Mouse (Mus musculus) thymus, adult 2 months (tissue): ENCODE measurements at regions not wholly inside any gene's neighbourhood (a gene's known extent, or its start where the extent isn't known, plus 50 kb on each side); places are given as distances from the start of the nearest gene placed in this dataset.

Experiments used
- CTCF ChIP-seq: fragments of 200-500 bp; IDR thresholded peaks from 2 replicates; pipeline ENCODE4 v1.5.1; 2012; ENCODE audit warnings: mild to moderate bottlenecking, control low read depth, low read length, moderate library complexity, borderline replicate concordance; ENCODE audit not compliant: control insufficient read depth, poor library complexity, insufficient read depth; ENCODE audit errors: extremely low read depth
- POLR2A ChIP-seq: fragments of 200-500 bp; IDR thresholded peaks from 2 replicates; pipeline ENCODE4 v1.6.1; 2012; ENCODE audit warnings: mild to moderate bottlenecking, low read length, control low read depth, moderate library complexity; ENCODE audit not compliant: control insufficient read depth, poor library complexity, insufficient read depth; ENCODE audit errors: extremely low read depth

DNA sequence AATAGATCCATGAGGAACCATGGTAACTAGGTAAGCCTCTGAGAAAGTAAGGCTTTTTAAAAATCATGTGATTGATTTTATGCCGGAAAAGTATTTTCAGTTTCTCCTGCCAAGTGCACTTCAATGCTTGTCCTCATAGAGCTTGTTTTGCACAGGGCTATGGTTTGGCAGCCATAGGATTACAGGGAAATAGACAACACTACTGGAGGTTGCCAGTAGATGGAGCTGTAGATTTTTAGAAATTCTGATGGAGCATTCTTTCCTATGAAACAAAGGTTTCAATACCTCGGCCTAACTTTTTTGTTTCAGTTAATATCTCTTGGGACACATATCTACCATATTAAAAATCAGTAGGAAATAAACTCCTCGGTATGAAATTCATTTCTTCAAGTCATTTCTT lies 210.8 kb upstream of the Fermt1 start:
- TF ChIP-seq CTCF (no peak), POLR2A (no peak)
